Mouse (Mus musculus) lung, postnatal 0 days (tissue): ENCODE results near the gene Pard3b. TPM values are rescaled to one million over a fixed set of nuclear protein-coding genes. Genes with fewer than 3 reads are reported as not detected.

Experiments used
- ATAC-seq: fragments of 200-750 bp; cut with Nextera tagmentation; 2 replicates; pipeline ENCODE4 v1.8.0; 2017; ENCODE audit warnings: moderate library complexity
- DNase-seq: peaks from one replicate; pipeline ENCODE4 v3.0.0-alpha.2; 2016; ENCODE audit warnings: low spot score
- H3K27ac ChIP-seq: fragments of 300-500 bp; sonication (generic); 2 replicates; pipeline ENCODE4 v1.5.1; 2014; ENCODE audit warnings: antibody characterized with exemption, mild to moderate bottlenecking, low read length, mixed read lengths
- H3K27me3 ChIP-seq: fragments of 300-500 bp; sonication (generic); replicated peaks from 2 replicates; pipeline ENCODE4 v1.6.1; 2014; ENCODE audit warnings: low read length, mixed read lengths; ENCODE audit not compliant: insufficient read depth
- H3K36me3 ChIP-seq: fragments of 300-500 bp; sonication (generic); 2 replicates; pipeline ENCODE4 v1.6.1; 2014; ENCODE audit warnings: low read length, mixed read lengths; ENCODE audit not compliant: insufficient read depth
- H3K4me1 ChIP-seq: fragments of 300-500 bp; sonication (generic); 2 replicates; pipeline ENCODE4 v1.6.1; 2014; ENCODE audit warnings: antibody characterized with exemption, low read depth, low read length, mixed read lengths; ENCODE audit not compliant: insufficient read depth
- H3K4me2 ChIP-seq: fragments of 300-500 bp; sonication (generic); replicated peaks from 2 replicates; pipeline ENCODE4 v1.6.1; 2014; ENCODE audit warnings: low read depth, mild to moderate bottlenecking, low read length, moderate library complexity, mixed read lengths
- H3K4me3 ChIP-seq: fragments of 300-500 bp; sonication (generic); 2 replicates; pipeline ENCODE4 v1.5.1; 2014; ENCODE audit warnings: low read depth, low read length
- H3K9ac ChIP-seq: fragments of 300-500 bp; sonication (generic); replicated peaks from 2 replicates; pipeline ENCODE4 v1.6.1; 2014; ENCODE audit warnings: low read depth, mild to moderate bottlenecking
- H3K9me3 ChIP-seq: fragments of 300-500 bp; sonication (generic); 2 replicates; pipeline ENCODE4 v1.6.1; 2016; ENCODE audit warnings: low read length, mixed read lengths
- CTCF ChIP-seq: IDR thresholded peaks from 2 replicates; pipeline ENCODE4 v1.5.1; 2016; ENCODE audit warnings: antibody characterized with exemption, mild to moderate bottlenecking
- EP300 ChIP-seq: IDR thresholded peaks from 2 replicates; pipeline ENCODE4 v1.6.1; 2016; ENCODE audit warnings: antibody characterized with exemption, mild to moderate bottlenecking, control low read depth
- WGBS: fragments of 180-500 bp; shearing (Covaris S2); extraction: QIAGEN DNeasy Blood & Tissue Kit; methylation state at CpG from one replicate; pipeline ENCODE4 v1.1.7; 2014; 5-methylcytosine and 5-hydroxymethylcytosine counted together
- polyA plus RNA-seq: library from polyadenylated mRNA; unstranded; fragments of >200 nt; fragmentation: Nextera tagmentation; extraction: Ambion mirVana; gene quantifications from 2 replicates; pipeline ENCODE4 v1.2.1, GENCODE M21; 2015

Pard3b gene
- polyA plus RNA-seq, 1 experiment from 2014 or later = 19.1 TPM

DNA sequence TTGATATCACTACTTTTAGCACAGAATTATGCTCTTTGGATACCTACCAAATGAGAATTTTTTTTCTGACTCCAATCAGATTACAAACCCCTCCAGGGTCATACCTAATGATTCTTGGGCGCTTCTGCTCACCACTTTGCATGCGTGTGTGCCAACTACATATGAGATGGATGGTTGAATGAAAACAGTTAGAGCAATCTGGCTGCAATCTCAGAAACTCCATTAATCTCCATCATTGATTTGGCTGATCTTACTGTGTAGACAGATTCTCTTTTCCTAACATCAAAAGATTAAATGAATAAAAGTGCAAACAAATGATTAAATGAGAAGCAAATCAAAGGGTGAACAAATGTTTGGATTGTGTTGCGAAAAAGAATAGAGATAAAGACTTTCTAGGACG lies 615.7 kb downstream of the Pard3b start:
- Histone ChIP-seq H3K4me3 (no peak overlapping the region), H3K4me1 (no peaks in the 10 kb centered on the region), H3K4me2 (no peak overlapping the region), H3K27me3 (no peaks in the 10 kb centered on the region), H3K9me3 (no peaks in the 10 kb centered on the region), H3K36me3 (no peaks in the 10 kb centered on the region), H3K9ac (no peak overlapping the region), H3K27ac (no peak overlapping the region)
- ATAC-seq (no peak), DNase-seq (no peak)
- TF ChIP-seq EP300 (no peak), CTCF (no peak)
- 55% methylated on average over 4 of the region's 4 CpGs for WGBS

DNA sequence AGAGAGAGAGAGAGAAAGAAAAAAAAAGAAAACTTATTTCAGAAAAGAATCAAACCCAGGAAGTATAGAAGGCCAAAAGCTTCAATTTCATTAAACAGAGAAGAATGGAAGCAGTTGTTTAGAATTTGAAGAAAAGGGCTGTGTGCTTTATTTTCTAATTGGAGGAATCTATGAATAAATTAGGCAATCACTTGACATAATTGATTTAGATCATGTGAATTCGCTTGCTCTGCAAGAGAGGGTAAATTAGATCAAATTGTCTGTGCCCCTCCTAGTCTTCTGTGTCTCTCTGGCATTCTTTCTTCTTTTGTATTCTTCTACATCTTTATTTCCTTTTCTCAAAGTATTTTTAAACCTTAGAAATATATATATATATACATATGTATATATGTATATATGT lies 616.3 kb downstream of the Pard3b start:
- TF ChIP-seq EP300 (no peak), CTCF (no peak)
- H3K4me2 ChIP-seq = no peak overlapping the region
- H3K9ac ChIP-seq = no peak overlapping the region
- DNase-seq = no peak
- ATAC-seq = no peak
- H3K9me3 ChIP-seq = no peaks in the 10 kb centered on the region
- 90% methylated on average over 1 of the region's 1 CpGs for WGBS
- no peaks in the 10 kb centered on the region for H3K4me1 ChIP-seq
- no peaks in the 10 kb centered on the region for H3K36me3 ChIP-seq
- no peak overlapping the region for H3K4me3 ChIP-seq
- H3K27ac ChIP-seq = no peak overlapping the region
- H3K27me3 ChIP-seq = no peaks in the 10 kb centered on the region

DNA sequence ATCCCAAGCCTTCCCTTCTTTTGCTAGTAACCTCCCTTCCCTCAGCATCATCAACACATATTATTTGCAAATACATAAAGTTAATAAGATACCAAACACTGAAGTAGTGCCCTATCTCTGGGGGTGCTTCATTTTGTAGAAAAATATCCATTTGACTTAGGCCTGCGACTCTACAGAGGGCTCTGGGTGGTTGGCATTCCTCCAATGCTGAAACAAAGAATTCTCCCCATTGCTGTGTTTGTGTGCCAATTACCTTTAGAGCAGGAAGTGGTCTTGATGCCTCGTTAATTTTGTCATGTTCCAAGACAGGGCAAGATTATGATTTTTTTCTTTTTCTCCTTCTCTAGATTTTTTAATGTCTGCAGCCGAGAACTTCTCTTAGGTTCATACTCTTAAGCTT lies 637.8 kb downstream of the Pard3b start:
- no peak overlapping the region for H3K9ac ChIP-seq
- no peaks in the 10 kb centered on the region for H3K4me1 ChIP-seq
- H3K4me3 ChIP-seq = no peak overlapping the region
- no peak overlapping the region for H3K4me2 ChIP-seq
- H3K27ac ChIP-seq = no peak overlapping the region
- WGBS = 53% methylated on average over 3 of the region's 3 CpGs
- no peaks in the 10 kb centered on the region for H3K27me3 ChIP-seq
- no peak for ATAC-seq
- H3K36me3 ChIP-seq = no peaks in the 10 kb centered on the region
- no peaks in the 10 kb centered on the region for H3K9me3 ChIP-seq
- DNase-seq = no peak
- TF ChIP-seq EP300 (no peak), CTCF (no peak)

DNA sequence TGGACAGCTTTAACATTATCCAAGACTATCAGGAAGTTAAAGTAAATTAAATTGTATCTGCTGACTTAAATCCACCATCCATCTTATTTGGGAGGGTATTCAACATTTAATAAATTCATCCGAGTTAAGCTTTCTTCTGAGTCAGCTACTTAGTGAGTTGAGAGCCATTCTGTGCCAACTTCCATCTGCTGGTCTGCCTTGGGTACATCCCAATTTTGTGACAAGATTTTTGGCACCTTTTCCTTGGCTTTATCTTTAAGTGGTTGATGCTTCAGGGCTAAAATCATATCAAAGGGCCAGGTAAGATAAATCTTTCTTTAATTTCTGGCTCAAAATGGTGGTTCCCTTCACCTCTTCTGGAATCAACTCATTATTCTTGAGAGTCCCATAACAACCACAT lies 640.0 kb downstream of the Pard3b start:
- DNase-seq (no peak), ATAC-seq (no peak)
- Histone ChIP-seq H3K9ac (no peak overlapping the region), H3K27me3 (no peaks in the 10 kb centered on the region), H3K4me1 (no peaks in the 10 kb centered on the region), H3K9me3 (no peaks in the 10 kb centered on the region), H3K27ac (no peak overlapping the region), H3K4me3 (no peak overlapping the region), H3K4me2 (no peak overlapping the region), H3K36me3 (no peaks in the 10 kb centered on the region)
- 47% methylated on average over 1 of the region's 1 CpGs for WGBS
- TF ChIP-seq CTCF (no peak), EP300 (no peak)

DNA sequence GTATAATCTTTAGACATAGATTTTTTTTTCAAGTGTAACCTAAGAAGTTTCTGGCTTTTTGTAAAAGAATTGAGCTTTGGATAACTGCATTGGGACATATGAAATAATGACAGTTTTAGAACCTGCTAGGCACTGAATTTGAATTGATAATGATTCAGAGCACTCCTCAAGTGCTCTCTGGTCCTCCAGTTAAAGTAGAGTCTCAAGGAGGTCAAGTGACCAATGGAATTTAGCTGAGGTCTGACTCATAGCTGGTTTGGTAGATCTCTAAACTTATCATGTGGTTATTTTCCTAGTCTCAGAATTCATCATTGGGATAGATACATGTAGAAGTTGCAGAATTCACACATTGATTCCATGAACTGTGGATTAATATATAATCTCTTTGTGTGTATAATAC lies 642.0 kb downstream of the Pard3b start:
- peak; percentile 33 for DNase-seq
- no peaks in the 10 kb centered on the region for H3K9me3 ChIP-seq
- no peaks in the 10 kb centered on the region for H3K27me3 ChIP-seq
- no peak overlapping the region for H3K4me2 ChIP-seq
- H3K27ac ChIP-seq = no peak overlapping the region
- H3K4me1 ChIP-seq = no peaks in the 10 kb centered on the region
- H3K9ac ChIP-seq = no peak overlapping the region
- no peak overlapping the region for H3K4me3 ChIP-seq
- ATAC-seq = no peak
- TF ChIP-seq EP300 (no peak), CTCF (no peak)
- no peaks in the 10 kb centered on the region for H3K36me3 ChIP-seq

DNA sequence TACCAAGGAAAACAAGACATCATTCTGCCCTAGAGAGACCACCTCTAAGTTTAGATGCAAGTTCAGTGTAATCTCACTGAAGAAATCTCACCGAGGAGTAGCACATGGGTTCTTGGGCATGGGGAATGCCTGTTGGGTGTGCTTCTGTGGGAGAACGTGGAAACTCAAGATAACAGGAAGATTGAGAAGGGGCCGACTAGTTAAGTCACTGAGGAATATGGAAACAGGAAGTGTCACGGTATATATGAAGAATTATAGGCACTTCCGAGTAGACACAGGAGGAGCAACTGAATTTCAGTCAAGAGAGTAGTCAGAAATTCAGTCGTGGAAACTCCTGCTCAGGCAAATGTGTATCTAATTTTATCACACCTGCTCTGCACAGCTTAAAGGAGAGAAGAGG lies 644.2 kb downstream of the Pard3b start:
- no peak for TF ChIP-seq CTCF
- no peak for TF ChIP-seq EP300
- 46% methylated on average over 6 of the region's 6 CpGs for WGBS

DNA sequence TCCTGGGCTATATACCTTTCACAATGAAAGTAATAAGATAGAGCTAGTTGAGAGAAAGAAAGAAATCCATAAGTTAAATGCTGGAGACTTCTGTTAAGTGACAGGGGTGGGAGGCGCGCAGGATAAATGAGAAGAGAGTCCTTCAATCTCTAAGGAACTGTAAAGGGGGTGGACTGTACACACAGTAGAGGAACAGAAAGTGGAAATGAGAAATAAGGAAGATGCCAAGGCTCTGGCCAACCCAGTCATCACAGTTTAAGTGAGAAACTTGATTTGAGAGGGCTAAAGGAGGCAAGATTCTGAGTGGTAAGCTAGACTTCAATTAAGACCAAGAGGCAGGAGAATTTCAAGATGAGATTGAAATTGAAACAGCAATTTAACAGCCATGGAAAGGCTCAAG lies 645.0 kb downstream of the Pard3b start:
- Histone ChIP-seq H3K27me3 (no peaks in the 10 kb centered on the region), H3K4me1 (no peaks in the 10 kb centered on the region), H3K9ac (no peak overlapping the region), H3K4me3 (no peak overlapping the region), H3K27ac (no peak overlapping the region), H3K9me3 (no peaks in the 10 kb centered on the region), H3K36me3 (no peaks in the 10 kb centered on the region), H3K4me2 (no peak overlapping the region)
- no peak for DNase-seq
- WGBS = 91% methylated on average over 2 of the region's 2 CpGs
- no peak for ATAC-seq
- TF ChIP-seq CTCF = no peak
- no peak for TF ChIP-seq EP300

More for the DNA sequence above, 644.2 kb downstream of the Pard3b start:
- H3K27ac ChIP-seq = no peak overlapping the region
- DNase-seq (no peak), ATAC-seq (no peak)
- no peak overlapping the region for H3K4me3 ChIP-seq
- H3K9ac ChIP-seq = no peak overlapping the region
- H3K9me3 ChIP-seq = no peaks in the 10 kb centered on the region
- H3K4me2 ChIP-seq = no peak overlapping the region
- no peaks in the 10 kb centered on the region for H3K4me1 ChIP-seq
- H3K36me3 ChIP-seq = no peaks in the 10 kb centered on the region
- H3K27me3 ChIP-seq = no peaks in the 10 kb centered on the region
